Mouse (Mus musculus) kidney, postnatal 0 days (tissue): ENCODE data around the gene Myo16. TPM values are rescaled to one million over a fixed set of nuclear protein-coding genes. Genes with fewer than 3 reads are reported as not detected.

Experiments used
- ATAC-seq: fragments of 200-750 bp; cut with Nextera tagmentation; replicated peaks from 2 replicates; pipeline ENCODE4 v1.8.0; 2017; ENCODE audit warnings: low read depth, moderate number of reproducible peaks, moderate TSS enrichment, moderate library complexity; ENCODE audit not compliant: low FRiP score
- DNase-seq: peaks from one replicate; pipeline ENCODE4 v3.0.0-alpha.2; 2016; ENCODE audit warnings: low spot score
- H3K27ac ChIP-seq: fragments of 300-500 bp; sonication (generic); 2 replicates; pipeline ENCODE4 v1.5.1; 2014; ENCODE audit warnings: mild to moderate bottlenecking
- H3K27me3 ChIP-seq: fragments of 300-500 bp; sonication (generic); 2 replicates; pipeline ENCODE4 v1.6.1; 2014; ENCODE audit warnings: low read length, mixed read lengths; ENCODE audit not compliant: insufficient read depth
- H3K36me3 ChIP-seq: fragments of 300-500 bp; sonication (generic); 2 replicates; pipeline ENCODE4 v1.6.1; 2014; ENCODE audit warnings: low read length, mixed read lengths; ENCODE audit not compliant: insufficient read depth
- H3K4me1 ChIP-seq: fragments of 300-500 bp; sonication (generic); replicated peaks from 2 replicates; pipeline ENCODE4 v1.6.1; 2014; ENCODE audit warnings: antibody characterized with exemption, low read length, mixed read lengths; ENCODE audit not compliant: insufficient read depth
- H3K4me2 ChIP-seq: fragments of 300-500 bp; sonication (generic); 2 replicates; pipeline ENCODE4 v1.6.1; 2014; ENCODE audit warnings: mild to moderate bottlenecking, low read length, moderate library complexity, mixed read lengths
- H3K4me3 ChIP-seq: fragments of 300-500 bp; sonication (generic); replicated peaks from 2 replicates; pipeline ENCODE4 v1.5.1; 2014; ENCODE audit warnings: low read depth, low read length
- H3K9ac ChIP-seq: fragments of 300-500 bp; sonication (generic); 2 replicates; pipeline ENCODE4 v1.6.1; 2014; ENCODE audit warnings: low read depth, low read length
- H3K9me3 ChIP-seq: fragments of 300-500 bp; sonication (generic); replicated peaks from 2 replicates; pipeline ENCODE4 v1.6.1; 2016; ENCODE audit warnings: low read length, inconsistent platforms, mixed read lengths
- CTCF ChIP-seq: IDR thresholded peaks from 2 replicates; pipeline ENCODE4 v1.5.1; 2016; ENCODE audit warnings: antibody characterized with exemption, low read depth, mild to moderate bottlenecking, moderate library complexity
- WGBS: fragments of 180-500 bp; shearing (Covaris S2); extraction: QIAGEN DNeasy Blood & Tissue Kit; methylation state at CpG from one replicate; pipeline ENCODE4 v1.1.7; 2014; 5-methylcytosine and 5-hydroxymethylcytosine counted together
- polyA plus RNA-seq: library from polyadenylated mRNA; unstranded; fragments of >200 nt; fragmentation: Nextera tagmentation; extraction: Ambion mirVana; gene quantifications from 2 replicates; pipeline ENCODE4 v1.2.1, GENCODE M21; 2015

Myo16 gene
- polyA plus RNA-seq, 1 experiment from 2014 or later = 0.08 TPM

DNA sequence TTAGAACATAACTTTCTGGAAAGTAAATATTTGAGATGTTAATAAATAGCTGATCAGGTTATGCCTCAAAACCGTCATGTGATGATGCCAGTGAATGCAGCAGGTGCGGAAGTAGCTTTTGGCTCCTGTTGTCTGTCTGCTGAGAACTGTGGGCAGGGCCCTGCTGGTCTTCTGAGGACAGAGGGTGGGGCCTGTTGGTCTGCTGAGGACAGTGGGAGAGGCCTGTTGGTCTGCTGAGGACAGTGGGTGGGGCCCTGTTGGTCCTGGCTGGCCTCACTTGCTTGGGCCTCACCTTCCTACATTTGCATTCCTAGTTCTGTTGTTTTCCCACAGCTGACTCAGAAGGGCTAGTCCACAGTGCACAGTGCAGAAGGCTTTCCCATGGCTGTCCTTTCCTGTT lies 466.0 kb downstream of the Myo16 start:
- WGBS = 76% methylated on average over 2 of the region's 2 CpGs
- Histone ChIP-seq H3K27me3 (no peaks in the 10 kb centered on the region), H3K4me1 (no peaks in the 10 kb centered on the region), H3K27ac (no peak overlapping the region), H3K9me3 (no peaks in the 10 kb centered on the region), H3K4me2 (no peak overlapping the region), H3K4me3 (no peak overlapping the region), H3K9ac (no peak overlapping the region), H3K36me3 (no peaks in the 10 kb centered on the region)
- TF ChIP-seq CTCF = no peak
- ATAC-seq (peak; percentile 91), DNase-seq (no peak)

DNA sequence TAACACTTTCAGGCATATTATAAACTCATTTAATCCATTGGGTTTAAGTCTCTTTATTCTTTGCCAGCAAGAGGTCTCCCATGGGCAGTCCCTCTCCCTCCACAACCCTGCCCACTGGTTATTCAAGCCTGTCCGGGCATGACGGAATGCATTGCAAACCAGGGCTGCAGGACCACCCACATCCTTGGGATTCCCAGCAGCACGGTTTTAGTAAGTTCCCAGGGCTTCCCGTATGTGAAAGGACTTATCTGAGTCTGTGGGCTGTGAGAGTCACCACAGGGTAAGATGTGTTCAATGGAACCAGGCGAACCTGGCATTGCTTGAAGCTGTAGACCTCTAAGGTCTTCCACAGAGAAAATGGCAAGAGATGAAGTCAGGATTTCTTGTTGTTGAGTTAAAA lies 471.6 kb downstream of the Myo16 start:
- DNase-seq = no peak
- TF ChIP-seq CTCF = no peak
- Histone ChIP-seq H3K27me3 (no peaks in the 10 kb centered on the region), H3K27ac (no peak overlapping the region), H3K36me3 (no peaks in the 10 kb centered on the region), H3K4me3 (no peak overlapping the region), H3K9ac (no peak overlapping the region), H3K9me3 (no peaks in the 10 kb centered on the region), H3K4me1 (peaks cover 6% of the 10 kb centered on the region; the same call in 1 of the 2 replicates), H3K4me2 (no peak overlapping the region)
- WGBS = 38% methylated on average over 5 of the region's 5 CpGs
- ATAC-seq = no peak

GRCm38 (mm10) chr8:10628725-10629124 lies 475.0 kb downstream of the Myo16 start:
- no peaks in the 10 kb centered on the region for H3K9me3 ChIP-seq
- H3K4me3 ChIP-seq = no peak overlapping the region
- H3K36me3 ChIP-seq = no peaks in the 10 kb centered on the region
- 44% methylated on average over 8 of the region's 8 CpGs for WGBS
- H3K27me3 ChIP-seq = no peaks in the 10 kb centered on the region
- no peak for TF ChIP-seq CTCF
- DNase-seq = no peak
- no peak overlapping the region for H3K9ac ChIP-seq
- peaks cover 6% of the 10 kb centered on the region; the same call in 1 of the 2 replicates for H3K4me1 ChIP-seq
- no peak overlapping the region for H3K27ac ChIP-seq
- no peak overlapping the region for H3K4me2 ChIP-seq
- ATAC-seq = no peak

- H3K9ac ChIP-seq = no peak overlapping the region
- no peaks in the 10 kb centered on the region for H3K27me3 ChIP-seq
- no peak overlapping the region for H3K4me2 ChIP-seq
- peak; percentile 62 for DNase-seq
- TF ChIP-seq CTCF = no peak
- no peak for ATAC-seq
- no peak overlapping the region for H3K4me3 ChIP-seq
- peaks cover 6% of the 10 kb centered on the region; the same call in 1 of the 2 replicates for H3K4me1 ChIP-seq
- WGBS = 29% methylated on average over 5 of the region's 5 CpGs
- no peaks in the 10 kb centered on the region for H3K36me3 ChIP-seq
- no peaks in the 10 kb centered on the region for H3K9me3 ChIP-seq
- H3K27ac ChIP-seq = no peak overlapping the region
Observed at GRCm38 (mm10) chr8:10629862-10630261, 476.2 kb downstream of the Myo16 start.

DNA sequence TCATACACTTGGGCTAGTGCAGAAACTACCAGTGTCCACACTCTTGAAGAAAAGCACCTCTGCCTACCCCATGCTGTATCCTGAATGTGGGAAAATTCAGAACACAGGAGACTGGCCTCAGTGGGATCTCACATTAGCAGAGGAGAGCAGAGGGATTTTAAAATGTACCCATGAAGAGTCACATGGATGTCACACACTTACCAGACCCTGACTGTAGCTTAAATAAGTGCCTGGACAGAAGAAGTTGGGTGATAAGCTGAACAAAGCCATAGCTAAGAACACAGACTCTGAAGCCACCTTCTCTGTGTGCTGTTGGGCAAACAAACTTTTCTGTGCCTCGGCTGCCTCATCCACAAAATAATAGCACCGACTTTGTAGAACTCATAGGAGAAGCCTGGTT lies 477.3 kb downstream of the Myo16 start:
- Histone ChIP-seq H3K9me3 (no peaks in the 10 kb centered on the region), H3K4me1 (peaks cover 6% of the 10 kb centered on the region; the same call in 1 of the 2 replicates), H3K4me3 (no peak overlapping the region), H3K36me3 (no peaks in the 10 kb centered on the region), H3K27ac (no peak overlapping the region), H3K9ac (no peak overlapping the region), H3K4me2 (no peak overlapping the region), H3K27me3 (no peaks in the 10 kb centered on the region)
- ATAC-seq (no peak), DNase-seq (no peak)
- WGBS = 94% methylated on average over 2 of the region's 2 CpGs
- no peak for TF ChIP-seq CTCF

DNA sequence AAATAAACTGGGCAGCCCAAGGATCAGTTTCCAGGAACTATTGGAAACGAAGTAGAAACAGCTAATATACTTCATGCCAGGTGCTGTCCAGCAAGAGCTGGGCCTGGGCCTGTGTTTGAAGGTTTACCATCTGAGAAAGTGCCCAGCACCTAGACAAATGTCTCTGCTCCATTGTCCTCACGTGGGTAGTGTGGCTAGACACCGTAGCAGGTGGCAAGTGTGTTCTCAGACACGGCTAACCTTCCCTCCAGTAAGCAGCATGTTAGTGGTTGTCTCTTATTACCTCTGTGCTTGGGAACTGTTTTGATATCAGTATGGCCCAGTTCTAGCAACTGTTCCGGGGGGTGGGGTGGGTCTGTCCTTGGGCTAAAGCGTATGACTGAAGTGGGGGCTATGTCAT lies 478.9 kb downstream of the Myo16 start:
- Histone ChIP-seq H3K27ac (no peak overlapping the region), H3K4me2 (no peak overlapping the region), H3K9me3 (no peaks in the 10 kb centered on the region), H3K27me3 (no peaks in the 10 kb centered on the region), H3K36me3 (no peaks in the 10 kb centered on the region), H3K4me1 (peaks cover 6% of the 10 kb centered on the region; the same call in 1 of the 2 replicates), H3K9ac (no peak overlapping the region), H3K4me3 (no peak overlapping the region)
- DNase-seq = no peak
- TF ChIP-seq CTCF = no peak
- ATAC-seq = no peak
- WGBS = 75% methylated on average over 6 of the region's 6 CpGs
